Mouse (Mus musculus) NIH3T3 (cell line): Measurements from ENCODE around the gene Mtss1l.
"Not testable (repeated sequence)": the region's sequence is repeated elsewhere in the genome, so short reads cannot be mapped to it uniquely, and the experiment has no call there.

Source experiments
- DNase-seq: peaks from one replicate; pipeline ENCODE4 v3.0.0-alpha.2; 2012; ENCODE audit warnings: low read depth

Mtss1l gene

GRCm38 (mm10) chr8:110779924-110780718 lies 58.8 kb downstream of the Mtss1l start:
- DNase-seq = peak; percentile 86

DNA sequence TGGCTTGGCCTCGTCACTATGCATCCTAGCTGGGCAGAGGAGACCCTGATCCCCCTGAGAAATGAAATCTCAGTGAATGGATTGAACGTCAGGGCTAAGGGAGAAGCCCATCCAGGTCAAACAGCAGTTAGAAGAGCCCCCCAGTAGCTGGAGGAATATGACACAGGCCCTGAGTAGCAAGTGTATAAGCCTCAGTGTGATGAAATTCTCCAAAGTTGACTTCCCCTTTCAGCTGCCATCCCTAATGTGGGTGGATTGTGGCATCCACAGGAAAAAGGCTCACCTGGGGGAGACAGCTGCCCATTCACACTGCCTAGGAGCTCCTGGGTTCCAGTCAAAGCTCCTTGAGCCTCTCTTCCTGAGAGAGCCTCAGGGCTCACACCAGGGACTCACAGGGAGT lies 64.1 kb downstream of the Mtss1l start:
- DNase-seq = no peak

DNA sequence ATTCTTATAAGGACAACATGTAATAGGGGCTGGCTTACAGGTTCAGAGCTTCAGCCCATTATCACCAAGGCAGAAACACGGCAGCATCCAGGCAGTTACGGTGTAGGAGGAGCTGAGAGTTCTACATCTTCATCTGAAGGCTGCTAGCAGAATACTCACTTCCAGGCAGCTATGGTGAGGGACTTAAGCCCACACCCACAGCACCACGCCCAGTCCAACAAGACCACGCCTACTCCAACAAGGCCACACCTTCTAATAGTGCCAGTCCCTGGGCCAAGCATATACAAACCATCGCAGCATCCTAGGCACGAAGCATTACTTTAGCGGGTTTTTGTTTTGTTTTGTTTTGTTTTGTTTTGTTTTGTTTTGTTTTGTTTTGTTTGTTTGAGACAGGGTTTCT lies 65.2 kb downstream of the Mtss1l start:
- DNase-seq = not testable (repeated sequence)

DNA sequence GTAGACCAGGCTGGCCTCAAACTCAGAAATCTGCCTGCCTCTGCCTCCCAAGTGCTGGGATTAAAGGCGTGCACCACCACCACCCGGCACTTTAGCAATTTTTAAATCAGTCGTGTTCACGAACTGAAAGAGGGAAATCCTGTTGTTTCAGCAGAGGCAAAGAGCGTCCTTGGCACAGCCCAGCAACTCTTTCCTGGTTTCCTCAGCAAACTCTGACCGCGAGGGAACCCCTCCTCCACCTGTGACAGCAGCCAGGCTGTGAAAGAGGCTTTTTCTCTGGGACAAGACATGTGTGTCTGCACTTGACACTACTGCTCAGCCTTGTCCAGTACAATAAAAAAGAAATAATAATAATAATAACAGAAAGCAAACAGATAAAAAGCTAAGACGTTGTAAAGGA lies 65.7 kb downstream of the Mtss1l start:
- no peak for DNase-seq

GRCm38 (mm10) chr8:110787411-110787954 lies 66.2 kb downstream of the Mtss1l start:
- no peak for DNase-seq

- peak; percentile 82 for DNase-seq
These were observed 67.7 kb downstream of the Mtss1l start for GRCm38 (mm10) chr8:110788981-110789380.

DNA sequence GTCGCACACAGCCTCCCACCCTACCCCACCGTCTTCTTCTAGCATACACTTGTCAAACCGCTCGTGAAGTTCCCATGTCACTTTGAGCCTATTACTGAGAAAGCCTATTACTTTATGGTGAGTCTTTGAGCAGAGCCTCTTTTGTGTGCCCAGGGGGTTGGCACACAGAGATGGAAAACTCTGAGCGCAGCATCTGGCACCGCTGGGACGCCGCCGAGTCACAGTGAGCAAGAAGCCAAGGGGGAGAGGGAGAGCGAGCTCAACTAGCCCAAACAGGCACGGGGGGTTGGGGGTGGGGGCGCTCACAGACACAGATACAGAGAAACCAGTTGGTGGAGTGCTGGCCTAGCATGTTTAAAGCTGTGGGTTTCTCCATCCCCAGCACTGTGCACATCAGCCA lies 68.3 kb downstream of the Mtss1l start:
- peak; percentile 86 for DNase-seq

DNA sequence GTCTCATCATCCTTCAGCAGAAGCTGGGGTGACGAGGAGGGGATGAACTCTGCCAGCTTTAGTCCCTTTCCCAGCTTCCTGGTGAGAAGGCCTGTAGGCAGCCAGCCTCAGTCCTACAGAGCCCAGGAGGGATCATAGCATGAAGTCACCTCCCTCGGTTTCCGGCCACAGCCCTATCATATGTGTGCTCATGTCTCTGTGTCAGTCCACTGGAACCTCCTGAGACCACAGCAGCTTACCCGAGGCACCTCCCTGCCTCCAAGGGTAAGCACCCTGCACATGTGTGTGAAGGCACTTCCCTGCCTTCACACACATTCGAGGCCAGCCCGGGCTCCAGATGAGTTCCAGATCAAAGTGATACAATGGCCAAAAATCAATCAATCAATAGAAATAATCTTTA lies 69.0 kb downstream of the Mtss1l start:
- DNase-seq = peak; percentile 47
